Mouse (Mus musculus): ENCODE results near the gene Gimap7. TPM values are rescaled to one million over a fixed set of nuclear protein-coding genes. Genes with fewer than 3 reads are reported as not detected.

Gene Gimap7
- total RNA-seq, 2 experiments from 2014 or later, result not detected

DNA sequence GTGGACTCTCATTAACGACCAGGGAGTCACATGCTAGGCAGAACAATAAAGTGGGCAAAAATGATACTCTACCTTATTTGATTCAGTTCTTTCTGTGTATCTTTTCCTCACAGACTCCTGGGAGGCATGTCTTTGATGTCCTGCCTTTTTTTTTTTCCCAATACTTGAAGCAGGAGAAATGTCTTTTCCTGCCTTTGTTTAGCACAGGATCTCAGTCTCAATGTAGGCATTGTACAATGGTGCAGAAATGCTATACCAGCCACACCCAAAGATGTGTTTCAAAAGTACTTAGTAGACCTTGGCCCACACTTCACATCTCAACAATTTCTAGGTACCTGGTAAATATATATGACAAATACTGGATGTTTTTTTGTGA, 20.9 kb upstream of the Gimap7 start:
- TF ChIP-seq CTCF (IDR thresholded peaks at IDR 0.05), result no peak
- DNase-seq (ENCODE audit: extremely low spot score in 1 of 2, low spot score in 2 of 2), result no peak
- intact Hi-C loops (cut with DNase I), result no loop called here
- no peak overlapping the region for H3K4me3 ChIP-seq
- no peak overlapping the region for H3K27ac ChIP-seq

DNA sequence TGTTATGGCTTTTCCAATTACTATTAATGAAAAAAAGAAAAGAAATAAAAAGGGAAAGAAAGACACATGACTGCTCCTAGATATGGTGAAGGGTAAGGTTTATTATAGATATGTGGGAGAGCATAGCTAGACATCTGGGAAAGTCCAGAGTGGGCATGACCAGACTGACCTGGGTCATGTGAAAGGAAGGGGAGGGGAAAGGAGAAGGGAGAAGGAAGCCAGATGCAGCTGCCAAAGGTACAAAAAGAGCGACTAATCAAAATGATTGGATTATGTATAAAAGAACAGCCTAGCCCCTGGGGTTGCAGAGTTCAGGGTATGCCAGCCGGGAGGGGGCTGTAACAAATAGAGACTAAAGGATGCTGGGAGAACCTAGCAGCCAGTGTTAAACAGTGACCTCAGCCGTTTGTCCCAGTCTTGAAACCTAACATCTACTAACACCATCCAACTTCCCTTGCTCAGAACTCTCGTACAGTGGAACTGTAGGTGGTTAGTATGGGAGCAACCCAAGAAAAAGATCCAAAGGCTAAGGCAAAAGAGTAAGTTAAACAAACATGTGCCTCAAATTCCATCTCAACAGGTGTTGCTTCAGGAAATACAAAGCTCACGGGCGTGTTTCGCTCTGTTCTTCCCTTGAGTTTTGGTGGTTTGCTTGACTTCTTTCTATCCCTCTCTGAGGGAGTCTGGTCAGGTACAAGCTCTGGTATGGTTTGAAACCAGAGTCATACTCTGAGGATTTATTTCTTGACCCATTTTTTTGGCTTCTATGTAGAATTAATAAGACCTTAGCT, 20.2 kb upstream of the Gimap7 start:
- no peak overlapping the region for H3K27ac ChIP-seq
- H3K4me3 ChIP-seq, result no peak overlapping the region
- intact Hi-C loops (cut with DNase I), result no loop called here
- no peak for TF ChIP-seq CTCF (IDR thresholded peaks at IDR 0.05)
- DNase-seq (ENCODE audit: extremely low spot score in 1 of 2, low spot score in 2 of 2), result no peak

DNA sequence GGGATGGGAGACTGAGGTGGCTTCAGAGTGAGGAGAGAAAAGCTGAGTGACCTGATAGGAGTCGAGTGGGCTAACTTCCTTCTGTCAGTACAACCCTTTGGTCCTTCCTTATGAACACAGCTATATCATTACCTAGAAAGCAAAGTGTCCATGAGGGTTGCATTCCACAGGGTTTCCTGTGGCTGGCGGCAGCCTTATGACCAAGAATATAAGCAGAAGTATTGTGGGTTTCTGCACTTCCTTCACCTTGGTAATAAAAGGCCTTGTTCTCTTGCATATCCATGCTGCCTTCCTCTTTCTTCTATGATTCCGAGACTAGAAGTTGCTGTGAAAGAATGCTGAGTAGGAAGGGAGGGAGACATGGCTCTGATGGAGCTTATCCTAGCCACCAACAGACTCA, 19.5 kb upstream of the Gimap7 start:
- intact Hi-C loops (cut with DNase I), result no loop called here
- no peak for DNase-seq (ENCODE audit: extremely low spot score in 1 of 2, low spot score in 2 of 2)
- H3K4me3 ChIP-seq, result no peak overlapping the region
- TF ChIP-seq CTCF (IDR thresholded peaks at IDR 0.05), result no peak
- no peak overlapping the region for H3K27ac ChIP-seq

DNA sequence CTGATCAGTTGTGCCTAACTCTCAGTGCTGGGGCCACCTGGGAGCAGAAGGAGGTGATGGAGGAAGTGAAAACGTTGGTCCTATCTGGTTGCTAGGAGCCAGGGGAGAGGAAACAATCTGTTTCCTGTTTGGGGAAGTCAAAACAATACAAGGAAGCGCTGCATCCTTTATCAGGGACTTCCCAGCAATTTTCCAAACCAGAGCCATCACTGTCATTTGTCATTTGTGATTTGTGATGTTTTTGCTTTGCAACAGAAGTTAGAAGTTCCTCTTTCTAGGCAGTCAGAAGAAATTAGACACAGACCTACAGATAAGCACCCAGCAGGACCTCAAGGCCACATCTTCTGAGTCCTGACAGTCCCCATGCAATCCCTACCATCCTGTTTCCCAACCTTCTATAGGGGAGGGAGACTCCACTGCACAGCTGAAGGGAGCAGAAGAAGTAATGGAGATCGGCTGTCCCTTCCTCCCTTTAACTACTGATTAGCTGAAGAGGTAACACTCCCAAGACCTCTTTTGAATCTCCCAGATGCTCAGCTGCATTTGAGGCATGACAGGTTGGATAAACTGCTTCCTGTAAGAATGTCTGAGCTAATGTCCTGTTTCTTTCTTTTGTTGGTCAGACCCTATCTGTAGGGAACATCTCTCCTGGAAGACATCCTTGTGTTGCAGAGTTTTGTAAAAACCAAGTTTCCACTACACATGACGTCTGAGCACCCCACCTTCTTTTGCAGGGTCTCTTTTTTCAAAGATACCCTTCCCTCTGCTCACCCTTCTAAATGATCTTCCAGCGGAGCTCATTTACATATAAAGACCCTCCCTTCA, 18.0 kb upstream of the Gimap7 start:
- no peak overlapping the region for H3K27ac ChIP-seq
- H3K4me3 ChIP-seq, result no peak overlapping the region
- intact Hi-C loops (cut with DNase I), result no loop called here
- DNase-seq (ENCODE audit: extremely low spot score in 1 of 2, low spot score in 2 of 2), result no peak
- TF ChIP-seq CTCF (IDR thresholded peaks at IDR 0.05), result no peak

DNA sequence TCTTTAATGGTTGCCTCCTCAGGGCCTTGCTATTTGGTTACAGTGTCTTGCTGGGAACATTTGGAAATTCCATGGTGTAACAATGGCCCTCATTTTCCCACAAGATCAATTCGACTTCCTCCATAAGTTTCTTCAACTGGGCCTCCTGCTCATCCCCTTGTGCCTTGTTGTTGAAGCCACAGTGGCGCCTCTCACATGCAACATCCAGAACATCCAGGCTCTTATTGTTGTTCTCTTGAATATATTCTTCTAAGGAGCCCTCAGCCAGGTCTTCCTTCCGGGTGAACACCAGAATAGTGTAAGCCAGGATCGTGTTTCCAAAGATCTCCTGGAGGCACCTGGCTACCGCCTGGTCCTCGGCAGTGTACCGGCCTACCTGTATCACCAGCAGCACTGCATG, 16.3 kb upstream of the Gimap7 start:
- H3K27ac ChIP-seq, result no peak overlapping the region
- H3K4me3 ChIP-seq, result no peak overlapping the region
- intact Hi-C loops (cut with DNase I), result no loop called here
- no peak for TF ChIP-seq CTCF (IDR thresholded peaks at IDR 0.05)
- no peak for DNase-seq (ENCODE audit: extremely low spot score in 1 of 2, low spot score in 2 of 2)

DNA sequence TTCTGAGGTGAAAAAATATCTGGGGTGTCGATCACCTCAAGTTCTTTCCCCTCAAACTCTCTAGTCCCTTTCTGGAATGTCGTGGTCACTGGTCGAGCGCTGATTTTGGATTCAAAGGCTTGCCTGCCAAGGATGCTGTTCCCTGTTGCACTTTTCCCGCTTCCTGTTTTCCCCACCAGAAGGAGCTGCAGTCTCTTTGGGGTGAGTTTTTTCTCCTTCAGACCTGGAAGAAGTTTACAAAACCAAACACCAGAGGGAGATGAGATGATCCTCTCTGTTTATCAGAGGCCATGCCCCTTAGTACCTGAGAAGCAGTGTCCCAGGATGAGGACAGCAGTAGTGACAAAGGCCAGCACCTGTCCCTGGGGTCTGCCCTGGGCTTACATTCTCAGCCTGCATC, 15.8 kb upstream of the Gimap7 start:
- TF ChIP-seq CTCF (IDR thresholded peaks at IDR 0.05), result no peak
- Histone ChIP-seq H3K27ac (no peak overlapping the region), H3K4me3 (no peak overlapping the region)
- no peak for DNase-seq (ENCODE audit: extremely low spot score in 1 of 2, low spot score in 2 of 2)
- intact Hi-C loops (cut with DNase I), result no loop called here

DNA sequence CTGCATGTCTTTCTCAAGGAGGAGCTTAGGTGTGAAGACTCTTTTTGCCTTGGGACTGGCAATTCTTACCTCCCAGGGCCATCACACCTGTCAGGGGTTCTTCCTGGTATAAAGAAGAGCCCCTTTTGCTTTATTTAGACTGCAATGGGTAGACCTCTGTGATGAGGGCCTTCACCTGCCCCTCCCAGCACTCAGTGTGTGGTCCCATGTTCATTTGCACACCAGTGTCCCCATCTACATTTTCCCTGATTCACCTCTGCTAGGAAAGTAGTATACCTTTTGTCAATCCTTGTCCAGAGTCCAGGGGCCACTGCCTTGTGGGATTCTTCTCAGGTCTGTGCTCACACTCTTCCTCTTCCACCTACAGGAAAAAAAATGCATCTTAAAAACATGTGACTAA, 14.3 kb upstream of the Gimap7 start:
- no peak overlapping the region for H3K27ac ChIP-seq
- DNase-seq (ENCODE audit: extremely low spot score in 1 of 2, low spot score in 2 of 2), result no peak
- intact Hi-C loops (cut with DNase I), result no loop called here
- no peak overlapping the region for H3K4me3 ChIP-seq
- no peak for TF ChIP-seq CTCF (IDR thresholded peaks at IDR 0.05)

DNA sequence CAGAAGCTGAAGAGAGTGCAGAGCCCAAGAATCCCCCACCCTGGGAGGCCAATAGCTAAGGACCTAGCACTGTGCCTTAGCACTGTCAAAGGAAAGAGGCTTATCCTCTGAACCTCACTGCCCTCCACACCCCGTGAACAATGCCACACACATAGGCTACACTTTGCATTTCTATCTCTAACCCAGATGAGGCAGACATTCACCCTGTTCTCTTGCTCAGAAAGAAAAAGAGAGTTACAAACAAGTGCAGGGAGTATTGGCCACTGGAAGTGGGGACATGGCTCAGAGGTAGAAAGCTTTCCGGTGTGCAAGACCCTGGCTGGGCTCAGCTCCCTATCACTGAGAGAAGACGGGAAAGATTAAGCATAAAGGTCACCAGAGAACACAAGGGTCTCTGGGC, 12.3 kb upstream of the Gimap7 start:
- no peak for TF ChIP-seq CTCF (IDR thresholded peaks at IDR 0.05)
- Histone ChIP-seq H3K27ac (no peak overlapping the region), H3K4me3 (no peak overlapping the region)
- intact Hi-C loops (cut with DNase I), result no loop called here
- DNase-seq (ENCODE audit: extremely low spot score in 1 of 2, low spot score in 2 of 2), result no peak

DNA sequence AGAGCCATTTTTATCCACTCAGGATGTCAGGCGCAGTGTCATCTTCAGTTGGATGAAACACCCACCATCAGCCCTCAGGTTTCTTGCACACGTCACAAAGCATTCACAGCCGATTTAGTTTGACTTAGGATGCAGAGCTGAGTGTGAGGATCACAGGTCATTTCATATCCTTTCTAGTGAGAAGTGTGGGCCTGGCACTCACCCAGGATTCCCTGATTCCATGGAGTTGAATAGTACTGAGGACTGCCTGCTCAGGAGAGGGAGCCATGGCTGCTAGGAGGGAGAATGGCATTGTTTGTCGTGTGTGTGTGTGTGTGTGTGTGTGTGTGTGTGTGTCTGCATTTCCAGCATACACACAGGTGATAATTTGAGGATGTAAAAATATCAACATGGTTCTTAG, 1.9 kb downstream of the Gimap7 start:
- no peak for TF ChIP-seq CTCF (IDR thresholded peaks at IDR 0.05)
- no peak overlapping the region for H3K27ac ChIP-seq
- no peak overlapping the region for H3K4me3 ChIP-seq
- no peak for DNase-seq (ENCODE audit: extremely low spot score in 1 of 2, low spot score in 2 of 2)
- intact Hi-C loops (cut with DNase I), result no loop called here

DNA sequence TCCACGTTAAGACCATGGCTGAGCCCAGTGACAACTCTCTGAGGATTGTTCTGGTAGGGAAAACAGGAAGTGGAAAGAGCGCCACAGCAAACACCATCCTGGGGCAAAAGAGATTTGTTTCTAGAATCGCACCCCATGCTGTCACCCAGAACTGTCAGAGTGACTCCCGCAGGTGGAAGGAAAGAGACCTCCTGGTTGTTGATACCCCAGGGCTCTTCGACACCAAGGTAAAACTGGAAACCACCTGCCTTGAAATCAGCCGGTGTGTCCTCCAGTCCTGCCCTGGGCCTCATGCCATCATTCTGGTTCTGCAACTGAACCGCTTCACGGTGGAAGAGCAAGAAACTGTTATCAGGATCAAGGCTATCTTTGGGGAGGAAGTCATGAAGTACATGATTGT, 5.0 kb downstream of the Gimap7 start:
- no peak for TF ChIP-seq CTCF (IDR thresholded peaks at IDR 0.05)
- intact Hi-C loops (cut with DNase I), result no loop called here
- Histone ChIP-seq H3K27ac (no peak overlapping the region), H3K4me3 (no peak overlapping the region)
- no peak for DNase-seq (ENCODE audit: extremely low spot score in 1 of 2, low spot score in 2 of 2)

DNA sequence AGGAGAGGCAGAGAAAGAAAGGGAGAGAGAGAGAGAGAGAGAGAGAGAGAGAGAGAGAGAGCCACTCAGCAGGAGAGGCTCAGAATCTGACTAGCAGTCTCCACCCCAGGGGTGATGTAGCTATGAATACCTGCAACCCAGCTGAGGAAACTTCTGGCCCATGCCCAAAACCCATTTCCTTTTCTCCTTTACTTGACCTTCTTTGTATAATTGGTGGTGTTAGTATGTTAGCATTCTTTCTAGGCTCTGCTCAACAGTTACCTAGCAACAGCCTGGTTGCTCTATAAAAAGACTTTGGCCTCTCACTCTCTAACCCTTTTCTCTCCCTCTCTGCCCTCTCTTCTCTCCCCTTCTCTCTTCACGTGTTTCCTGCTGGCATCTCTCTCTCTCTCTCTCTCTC, 7.1 kb downstream of the Gimap7 start:
- DNase-seq (ENCODE audit: extremely low spot score in 1 of 2, low spot score in 2 of 2), result peak in 1 of 2 experiments; percentile 20
- no peak overlapping the region for H3K27ac ChIP-seq
- TF ChIP-seq CTCF (IDR thresholded peaks at IDR 0.05), result no peak
- no peak overlapping the region for H3K4me3 ChIP-seq
- intact Hi-C loops (cut with DNase I), result no loop called here

DNA sequence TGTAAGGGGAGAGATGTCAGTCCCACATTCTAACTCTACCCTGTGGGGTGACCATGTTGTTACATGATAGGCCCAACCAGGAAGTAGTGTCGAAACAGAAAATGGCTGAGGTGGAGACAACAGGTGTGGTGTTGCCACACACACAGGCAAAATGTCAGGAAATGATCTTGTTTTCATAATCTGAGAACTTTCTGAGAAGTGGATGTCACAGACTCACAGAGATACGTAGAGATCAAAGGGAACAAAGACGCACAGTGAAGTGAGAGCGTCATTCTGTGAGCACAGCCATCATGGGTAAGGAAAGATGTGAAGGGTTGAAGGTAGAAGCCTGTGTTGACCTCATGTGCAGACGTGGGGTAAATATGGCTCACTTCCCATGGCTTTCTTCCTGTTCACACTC, 9.3 kb downstream of the Gimap7 start:
- Histone ChIP-seq H3K27ac (no peak overlapping the region), H3K4me3 (no peak overlapping the region)
- intact Hi-C loops (cut with DNase I), result no loop called here
- TF ChIP-seq CTCF (IDR thresholded peaks at IDR 0.05), result no peak
- DNase-seq (ENCODE audit: extremely low spot score in 1 of 2, low spot score in 2 of 2), result no peak

Data from left cerebral cortex, adult 2 months (tissue).